Comparison of ENCODE assay signal across 9 mouse cellular contexts in the genomic region with DNA sequence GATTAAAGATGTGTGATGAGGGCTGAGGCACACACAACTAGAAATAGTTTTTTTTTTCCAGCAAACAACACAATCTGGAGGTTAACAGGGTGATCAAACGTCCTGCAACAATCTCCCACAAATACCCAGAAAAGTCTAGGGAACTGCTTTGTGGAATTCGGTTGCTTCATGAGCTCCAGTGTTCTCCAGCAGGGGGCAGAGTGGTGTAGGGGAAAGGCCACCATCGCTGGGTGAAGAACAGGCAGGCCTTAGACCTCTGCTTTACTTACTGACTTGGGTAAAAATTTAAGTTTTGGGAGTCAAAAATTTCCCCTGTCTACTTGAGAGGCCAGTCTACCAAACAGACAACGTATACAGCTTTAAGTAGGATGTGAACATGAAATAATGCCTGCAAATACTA. TPM values are rescaled to one million over a fixed set of nuclear protein-coding genes. Genes with fewer than 3 reads are reported as not detected.
DNase-seq lines count a peak whose midpoint lies in the region; TF ChIP-seq lines count a peak whose summit lies in the region.
"Had no signal": no experiment of that assay in that cellular context is flagged by ENCODE, and none has a peak within 500 bp of the region (broad histone marks: within the 10 kb centered on the region; RNA-seq: fewer than 3 reads in every experiment).

No protein-coding gene starts in this region.

- no peaks in the 10 kb centered on the region for H3K27me3 ChIP-seq in C2C12 (ENCODE audit: control insufficient read depth, insufficient read depth, insufficient read length)
- H3K27me3 ChIP-seq in E14TG2a.4 (ENCODE audit: insufficient read depth, low read length): no peaks in the 10 kb centered on the region

- TF ChIP-seq CTCF in C2C12 (IDR thresholded peaks at IDR 0.05; ENCODE audit: control insufficient read depth, insufficient read depth, insufficient read length): peak; percentile 70
- peak; percentile 76 for TF ChIP-seq CTCF in E14TG2a.4 (conservative IDR thresholded peaks at IDR 0.05; ENCODE audit: low read length)

- H3K79me2 ChIP-seq in C2C12 (ENCODE audit: control insufficient read depth, insufficient read depth): no peaks in the 10 kb centered on the region

- DNase-seq in c-Kit-positive CD71-positive TER-119-positive erythroid progenitor cells, embryonic 14.5 days (ENCODE audit: low spot score): peak; percentile 55
- DNase-seq in frontal cortex, postnatal 36 days (ENCODE audit: low spot score in 2 of 2): peak; percentile 71 to 79
- peak; percentile 71 to 92 for DNase-seq in kidney, postnatal 36 days
- peak; percentile 88 for DNase-seq in lung, postnatal 10 days
- DNase-seq in skeletal muscle tissue, adult 2 months (ENCODE audit: low read depth, low spot score): peak; percentile 58
- peak; percentile 55 to 88 for DNase-seq in urinary bladder, postnatal 4 days (ENCODE audit: low spot score in 2 of 2)

- no peaks in the 10 kb centered on the region for H3K79me3 ChIP-seq in C2C12 (ENCODE audit: low read depth)

- H3K4me3 ChIP-seq in C2C12 (ENCODE audit: insufficient read depth, poor library complexity, severe bottlenecking): no peak overlapping the region
- H3K4me3 ChIP-seq in E14TG2a.4 (replicated peaks; ENCODE audit: low read length): no peak overlapping the region

- no peaks in the 10 kb centered on the region for H3K36me3 ChIP-seq in C2C12 (ENCODE audit: control insufficient read depth, insufficient read depth)
- no peaks in the 10 kb centered on the region for H3K36me3 ChIP-seq in E14TG2a.4 (ENCODE audit: insufficient read depth, low read length)

- H3K9me3 ChIP-seq in E14TG2a.4 (ENCODE audit: low read length): no peaks in the 10 kb centered on the region

- peaks cover 25% of the 10 kb centered on the region for H3K4me1 ChIP-seq in E14TG2a.4 (replicated peaks; ENCODE audit: low read depth, low read length)

- no peak overlapping the region for H3ac ChIP-seq in C2C12 (ENCODE audit: control insufficient read depth, insufficient read length, low read depth)

TF ChIP-seq in C2C12, 6 proteins besides CTCF, POLR2A, EP300 and RAD21:
- TF ChIP-seq CEBPB (IDR thresholded peaks at IDR 0.05; ENCODE audit: low read depth) (peak; percentile 45), FOSL1 (IDR thresholded peaks at IDR 0.05; ENCODE audit: insufficient read depth, low read length, poor library complexity, severe bottlenecking) (no peak)

RNA-seq across cellular contexts. Expression of a gene that starts 8.2 kb away (rescaled TPM):
- 15.8 TPM for polyA plus RNA-seq in C2C12 (2012; fragmentation: generic; extraction: Trizol)

RNA-seq across cellular contexts. Expression of a gene that starts 39.1 kb away (rescaled TPM):
- polyA plus RNA-seq in C2C12 (2012; fragmentation: generic; extraction: Trizol): not detected
- polyA plus RNA-seq: heart, embryonic 14.5 days had no signal

RNA-seq across cellular contexts. Expression of a gene that starts 45.9 kb away (rescaled TPM):
- 68.5 TPM for polyA plus RNA-seq in C2C12 (2012; fragmentation: generic; extraction: Trizol)

RNA-seq across cellular contexts. Expression of a gene that starts 47.9 kb away (rescaled TPM):
- 119 TPM for polyA plus RNA-seq in C2C12 (2012; fragmentation: generic; extraction: Trizol)

RNA-seq across cellular contexts. Expression of a gene that starts 48.1 kb away (rescaled TPM):
- 20.1 TPM for polyA plus RNA-seq in C2C12 (2012; fragmentation: generic; extraction: Trizol)
